Mouse (Mus musculus) brain, embryonic 18.5 days (tissue): ENCODE measurements at regions not wholly inside any gene's neighbourhood (a gene's known extent, or its start where the extent isn't known, plus 50 kb on each side); places are given as distances from the start of the nearest gene placed in this dataset.
A peak's percentile ranks its signal among the peaks of the same experiment; 100 is the strongest.

Experiments
- DNase-seq: peaks from one replicate; pipeline ENCODE4 v3.0.0-alpha.2; 2012; ENCODE audit warnings: low read depth, low spot score

GRCm38 (mm10) chr12:65944251-65944650, 339.9 kb downstream of the Rpl10l start:
- no peak for DNase-seq

- DNase-seq = no peak
Measured at GRCm38 (mm10) chr12:65942166-65942565, 342.0 kb downstream of the Rpl10l start.

- DNase-seq = peak; percentile 39
Measured at GRCm38 (mm10) chr12:65931848-65932247, 352.4 kb downstream of the Rpl10l start.

- peak; percentile 16 for DNase-seq
Measured at GRCm38 (mm10) chr12:65929718-65930377, 354.4 kb downstream of the Rpl10l start.
